Mouse (Mus musculus): ENCODE measurements around the gene Pcnx2.

DNA sequence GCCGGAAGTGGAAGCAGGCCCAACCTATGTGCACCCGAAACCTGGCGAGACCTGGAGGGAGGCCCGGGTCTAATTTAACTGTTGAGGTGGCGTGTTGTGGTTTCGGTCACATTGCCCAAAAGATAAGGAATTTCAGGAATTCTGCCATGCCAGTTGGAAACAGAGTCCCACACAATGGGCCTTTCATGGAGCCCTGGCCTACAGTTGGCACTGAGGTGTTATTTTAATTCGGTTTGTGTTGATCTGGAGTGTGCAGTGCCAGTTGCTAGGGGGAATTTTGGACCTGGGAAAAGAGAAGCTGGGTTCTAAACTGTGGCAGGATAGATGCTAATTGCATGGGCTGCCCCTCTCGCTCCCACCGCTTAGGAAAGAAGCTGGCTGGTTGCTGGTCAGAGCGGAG is 22.2 kb upstream of the Pcnx2 start:
- no peak for TF ChIP-seq CTCF (IDR thresholded peaks at IDR 0.05; ENCODE audit: extremely low read depth, insufficient read length, insufficient replicate concordance, low read depth, low read length)
- no peak for TF ChIP-seq POLR2A (IDR thresholded peaks at IDR 0.05; ENCODE audit: low read depth, low read length)
